Mouse (Mus musculus) layer of hippocampus, postnatal 36 days (tissue): ENCODE measurements around the gene Phf11a. TPM values are rescaled to one million over a fixed set of nuclear protein-coding genes. Genes with fewer than 3 reads are reported as not detected.
"Not testable (repeated sequence)": the region's sequence is repeated elsewhere in the genome, so short reads cannot be mapped to it uniquely, and the experiment has no call there.

Source experiments
- DNase-seq, 2 experiments: peaks; one replicate each; pipeline ENCODE4 v3.0.0; 2022
- total RNA-seq, 2 experiments: library from RNA; stranded (reverse); gene quantifications; 2 replicates each; pipeline ENCODE4 v1.2.3; 2021

Phf11a gene
- not detected for total RNA-seq

DNA sequence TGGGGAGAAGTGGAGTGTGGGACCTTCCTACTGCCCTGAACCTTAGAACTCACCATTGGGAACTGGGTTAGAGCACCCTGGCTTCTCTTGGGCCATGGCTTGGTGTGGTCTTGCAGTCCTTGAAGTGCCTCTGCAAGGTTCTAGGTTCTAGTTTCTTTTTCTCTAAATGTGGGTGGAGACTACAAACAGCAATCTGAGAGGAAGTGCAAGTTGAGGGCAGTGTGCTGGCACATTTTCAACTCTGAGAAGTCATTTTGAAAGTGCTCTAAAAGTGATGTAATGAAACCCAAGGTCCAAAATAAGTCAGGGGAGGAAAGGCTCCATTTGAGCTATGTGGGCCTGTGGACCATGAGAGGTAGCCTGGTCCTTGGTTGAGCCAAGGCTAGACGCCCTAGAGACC is at the start of gene Phf11a:
TSS of gene Phf11a (minus strand) at position 132 of the 400 bp plus-strand sequence.
- DNase-seq: not testable (repeated sequence)

- DNase-seq: not testable (repeated sequence)
Observed at GRCm38 (mm10) chr14:59341189-59341588, 43.9 kb upstream of the Phf11a start, which contains the start of gene Phf11b. Phf11b (minus strand) TSS chr14:59341351.

DNA sequence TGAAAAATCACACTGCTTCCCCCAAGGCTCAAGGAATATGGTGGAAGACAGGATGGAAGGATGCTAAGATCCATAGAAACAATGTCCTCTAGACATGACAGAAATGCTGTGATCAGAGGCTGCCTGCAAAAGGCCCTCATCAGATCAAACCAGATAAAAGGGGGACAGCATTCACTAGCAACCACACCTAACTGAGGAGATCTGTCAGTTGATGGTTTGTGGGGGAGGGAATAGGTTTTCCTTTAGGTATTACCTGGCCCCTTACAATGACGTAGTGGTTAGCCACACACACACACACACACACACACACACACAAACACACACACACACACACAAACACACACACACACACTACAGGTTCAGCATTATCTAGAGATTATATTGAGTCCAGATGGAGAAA is 42.2 kb upstream of the Phf11a start:
- DNase-seq: no peak

DNA sequence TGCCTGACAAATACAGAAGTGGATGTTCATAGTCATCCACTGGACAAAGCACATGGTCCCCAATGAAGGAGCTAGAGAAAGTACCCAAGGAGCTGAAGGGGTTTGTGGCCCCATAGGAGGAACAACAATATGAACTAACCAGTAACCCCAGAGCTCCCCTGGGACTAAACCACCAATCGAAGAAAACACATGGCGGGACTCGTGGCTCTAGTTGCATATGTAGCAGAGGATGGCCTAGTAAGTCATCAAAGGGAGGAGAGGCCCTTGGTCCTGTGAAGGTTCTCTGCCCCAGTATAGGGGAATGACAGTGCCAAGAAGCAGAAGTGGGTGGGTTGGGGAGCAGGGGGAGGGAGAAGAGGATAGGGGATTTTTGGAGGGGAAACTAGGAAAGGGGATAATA is 38.7 kb upstream of the Phf11a start:
- DNase-seq: not testable (repeated sequence)

GRCm38 (mm10) chr14:59330499-59330898 is 33.2 kb upstream of the Phf11a start:
- DNase-seq: peak; percentile 25 to 27

GRCm38 (mm10) chr14:59319970-59320369 is 22.6 kb upstream of the Phf11a start:
- not testable (repeated sequence) for DNase-seq

- not testable (repeated sequence) for DNase-seq
Observed at GRCm38 (mm10) chr14:59319036-59319435, 21.7 kb upstream of the Phf11a start.

DNA sequence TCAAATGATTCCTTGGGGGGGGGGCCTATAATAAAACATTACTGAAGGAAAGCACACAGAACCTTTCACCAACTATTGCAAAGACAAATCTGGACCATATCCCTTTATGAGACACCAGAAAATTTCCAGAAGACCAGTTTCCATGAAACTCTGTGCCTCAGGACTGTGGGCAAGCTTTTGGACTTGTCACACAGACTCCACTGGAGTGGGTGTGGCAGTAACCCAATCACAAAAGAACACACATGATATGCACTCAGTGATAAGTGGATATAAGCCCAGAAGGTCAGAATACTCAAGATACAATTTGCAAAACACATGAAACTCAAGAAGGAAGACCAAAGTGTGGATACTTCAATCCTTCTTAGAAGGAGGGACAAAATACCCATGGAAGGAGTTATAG is 5.6 kb downstream of the Phf11a start:
- not testable (repeated sequence) for DNase-seq

DNA sequence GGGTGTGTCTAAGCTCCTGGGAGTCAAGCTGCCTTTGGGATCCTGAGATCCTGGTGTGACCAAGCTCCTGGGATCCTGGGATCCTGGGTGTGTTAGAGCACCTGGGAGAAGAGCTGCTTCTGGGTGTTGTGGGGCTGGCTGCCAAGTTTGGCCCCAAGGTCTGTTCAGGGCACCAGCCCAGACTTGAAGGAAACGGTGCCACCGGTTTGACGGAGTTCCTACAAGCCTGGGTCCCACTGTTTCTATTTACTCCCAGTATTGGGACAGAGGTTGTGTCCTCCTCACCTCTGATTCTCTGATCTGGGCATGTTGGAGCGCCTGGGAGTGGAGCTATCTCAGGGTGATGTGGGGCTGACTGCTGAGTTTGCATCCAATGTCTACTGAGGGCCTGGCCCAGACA is 22.4 kb downstream of the Phf11a start:
- DNase-seq: not testable (repeated sequence)

DNA sequence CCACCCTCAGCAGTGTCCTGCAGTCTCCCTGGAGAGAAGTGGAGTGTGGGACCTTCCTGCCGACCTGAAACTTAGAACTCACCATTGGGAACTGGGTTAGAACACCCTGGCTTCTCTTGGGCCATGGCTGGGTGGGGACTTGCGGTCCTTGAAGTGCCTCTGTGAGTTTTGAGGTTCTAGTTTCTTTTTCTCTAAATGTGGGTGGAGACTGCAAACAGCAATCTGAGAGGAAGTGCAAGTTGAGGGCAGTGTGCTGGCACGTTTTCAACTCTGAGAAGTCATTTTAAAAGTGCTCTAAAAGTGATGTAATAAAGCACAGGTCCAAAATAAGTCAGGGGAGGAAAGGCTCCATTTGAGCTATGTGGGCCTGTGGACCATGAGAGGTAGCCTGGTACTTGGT is 37.3 kb downstream of the Phf11a start, which contains the start of gene Gm6904:
TSS of gene Gm6904 (minus strand) at position 161 of the 400 bp plus-strand sequence.
- DNase-seq: no peak

DNA sequence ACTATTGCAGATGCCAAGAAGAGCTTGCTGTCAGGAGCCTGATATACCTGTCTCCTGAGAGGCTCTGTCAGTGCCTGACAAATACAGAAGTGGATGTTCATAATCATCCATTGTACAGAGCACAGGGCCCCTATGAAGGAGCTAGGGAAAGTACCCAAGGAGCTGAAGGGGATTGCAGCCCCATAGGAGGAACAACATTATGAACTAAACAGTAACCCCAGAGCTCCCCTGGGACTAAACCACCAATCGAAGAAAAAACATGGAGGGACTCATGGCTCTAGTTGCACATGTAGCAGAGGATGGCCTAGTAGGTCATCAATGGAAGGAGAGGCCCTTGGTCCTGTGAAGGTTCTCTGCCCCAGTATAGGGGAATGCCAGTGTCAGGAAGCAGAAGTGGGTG is 41.5 kb downstream of the Phf11a start:
- DNase-seq: not testable (repeated sequence)

DNA sequence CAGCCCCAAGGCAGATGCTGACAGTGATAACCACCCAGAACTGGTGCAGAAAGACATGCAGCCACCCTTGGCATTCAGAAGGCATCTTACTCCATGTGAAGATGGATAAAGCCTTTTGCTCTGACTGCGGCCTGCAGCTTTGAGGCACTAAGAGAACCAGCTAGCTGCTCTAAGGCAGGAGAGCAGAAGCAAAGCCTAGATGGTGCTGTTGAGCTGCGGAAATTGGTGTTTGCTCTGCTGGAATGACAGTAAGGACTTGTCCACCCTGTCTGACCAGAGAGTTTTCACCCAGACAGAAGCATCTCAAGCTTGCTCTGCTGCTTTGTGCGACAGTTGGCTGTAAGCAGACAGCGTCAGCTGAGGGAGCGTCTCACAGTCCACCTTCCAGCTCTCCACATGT is 47.0 kb downstream of the Phf11a start:
- DNase-seq: peak in 1 of 2 experiments; percentile 5

DNA sequence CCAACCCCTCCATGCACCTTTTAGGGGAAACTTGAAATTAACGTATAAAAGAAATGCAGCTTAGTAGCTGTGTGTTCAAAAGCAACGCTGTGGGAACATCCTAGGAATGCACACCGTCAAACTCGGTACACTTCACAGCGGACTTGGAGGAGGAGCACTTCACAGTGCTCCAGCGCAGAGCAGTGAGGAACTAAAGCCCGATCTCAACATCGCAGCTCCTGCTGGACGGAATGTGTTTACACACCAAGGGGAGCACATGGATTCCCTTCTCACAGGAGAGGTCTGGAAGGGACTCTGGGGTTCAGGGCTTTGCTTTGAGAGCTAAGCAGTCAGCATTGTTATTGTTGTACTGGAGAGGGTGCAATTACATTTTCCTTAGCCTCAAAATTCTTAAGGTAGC is 63.7 kb downstream of the Phf11a start:
- no peak for DNase-seq

- DNase-seq: no peak
Observed at GRCm38 (mm10) chr14:59232003-59232402, 65.3 kb downstream of the Phf11a start.

DNA sequence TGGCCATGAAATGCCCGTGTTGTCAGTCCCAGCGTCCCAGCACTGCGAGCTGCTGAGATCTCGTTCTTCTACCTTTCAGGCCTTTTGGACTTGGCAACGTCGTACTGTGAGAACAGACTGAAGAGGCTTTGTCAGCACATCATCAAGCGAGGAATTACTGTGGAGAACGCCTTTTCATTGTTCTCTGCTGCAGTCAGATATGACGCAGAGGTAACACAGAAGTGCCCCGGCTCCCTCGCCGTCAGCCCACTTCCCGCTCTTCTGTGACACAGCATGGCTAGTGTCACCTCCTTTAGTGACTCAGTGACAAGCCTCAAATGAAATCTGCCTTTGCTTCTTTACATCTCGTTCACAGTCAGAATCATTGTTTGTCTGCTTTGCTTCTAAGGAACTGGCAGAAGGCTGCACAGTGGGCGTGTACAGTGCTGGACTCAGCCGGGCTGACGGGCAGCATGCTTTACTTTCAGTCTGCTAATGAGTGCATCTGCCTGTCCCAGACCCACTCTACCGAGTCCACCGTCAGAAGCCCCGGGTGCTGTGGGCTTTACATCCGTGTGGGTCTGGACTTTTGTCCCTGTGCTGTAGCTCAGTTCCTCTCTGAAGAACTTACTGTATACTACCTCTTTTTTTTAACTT is 66.9 kb downstream of the Phf11a start:
- peak in 1 of 2 experiments; percentile 15 for DNase-seq

DNA sequence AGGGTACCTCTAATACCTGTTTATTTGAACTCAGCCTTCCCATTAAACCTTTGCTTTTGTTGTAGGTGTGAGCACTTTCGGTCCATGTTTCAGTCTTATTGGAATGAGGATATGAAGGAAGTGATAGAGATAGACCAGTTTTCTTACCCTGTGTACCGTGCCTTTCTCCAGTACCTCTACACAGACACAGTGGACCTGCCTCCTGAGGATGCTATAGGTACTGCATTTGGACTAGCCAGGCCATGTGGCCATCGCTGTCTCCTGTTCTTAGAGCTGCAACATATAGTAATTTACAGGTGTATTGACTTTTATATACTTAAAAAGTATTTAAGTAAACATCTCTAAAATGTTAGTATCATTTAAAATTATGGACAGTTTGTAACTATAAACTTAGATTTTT is 67.5 kb downstream of the Phf11a start:
- DNase-seq: no peak

Other genes starting within 250 kb of the Phf11a start
- not detected for gene 1700129C05Rik, start 154.6 kb downstream of the Phf11a start, total RNA-seq
- gene Gm5142, start 118.8 kb downstream of the Phf11a start, total RNA-seq: not detected
- 10 to 100 TPM; 34.5 to 35.1 TPM for gene Rcbtb1, start 96.3 kb downstream of the Phf11a start, total RNA-seq
- not detected for gene Gm6904, start 37.3 kb downstream of the Phf11a start, total RNA-seq
- not detected for gene Phf11b, start 43.8 kb upstream of the Phf11a start, total RNA-seq
- gene Phf11d, start 67.9 kb upstream of the Phf11a start, total RNA-seq: 1 to 10 TPM in 1 of 2 experiments, under 1 TPM in 1; 0.76 to 1.0 TPM
- under 1 TPM; 0.40 to 0.86 TPM for gene Phf11c, start 97.9 kb upstream of the Phf11a start, total RNA-seq
- 1 to 10 TPM; 5.3 to 7.2 TPM for gene Setdb2, start 143.4 kb upstream of the Phf11a start, total RNA-seq
- gene Cab39l, start 143.4 kb upstream of the Phf11a start, total RNA-seq: 10 to 100 TPM; 19.2 to 24.5 TPM